Mouse (Mus musculus): ENCODE results near the gene Med12l. TPM values are rescaled to one million over a fixed set of nuclear protein-coding genes. Genes with fewer than 3 reads are reported as not detected.

The Med12l gene
- polyA plus RNA-seq, 1 experiment from 2014 or later: 2.3 TPM

DNA sequence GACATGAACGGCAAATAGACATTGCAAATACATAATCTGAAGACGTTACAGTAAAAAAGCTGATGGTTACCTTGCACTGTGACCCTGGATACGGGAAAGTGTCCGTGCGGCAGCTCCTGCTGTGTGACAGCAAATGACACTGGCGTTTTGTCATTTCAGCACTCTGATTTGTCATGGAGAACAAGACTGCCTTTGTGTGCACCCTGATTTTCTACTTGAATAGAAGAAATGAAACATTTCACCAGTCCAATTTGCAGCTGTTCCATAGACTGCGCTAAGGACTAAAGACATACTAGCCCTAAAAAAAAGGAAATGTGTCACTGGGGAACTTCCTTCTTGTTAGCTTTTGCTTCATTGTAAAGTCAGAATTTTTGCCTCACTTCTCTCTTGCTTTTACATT is 257.1 kb downstream of the Med12l start, which contains the start of gene P2ry12:
Gene P2ry12, minus strand, starts transcription at position 168 of the 400 bp plus-strand sequence.
- no peak for DNase-seq (ENCODE audit: low spot score)
- H3K36me3 ChIP-seq: peaks cover 7% of the 10 kb centered on the region
- H3K4me1 ChIP-seq: peaks cover 26% of the 10 kb centered on the region
- WGBS: 56% methylated on average over 7 of the region's 7 CpGs
- H3K27ac ChIP-seq (replicated peaks): no peak within 1 kb of the TSS
- H3K27me3 ChIP-seq (ENCODE audit: low read depth, poor library complexity, severe bottlenecking): no peaks in the 10 kb centered on the region
- no peak within 1 kb of the TSS for H3K4me3 ChIP-seq
- H3K9me3 ChIP-seq (replicated peaks): no peaks in the 10 kb centered on the region

DNA sequence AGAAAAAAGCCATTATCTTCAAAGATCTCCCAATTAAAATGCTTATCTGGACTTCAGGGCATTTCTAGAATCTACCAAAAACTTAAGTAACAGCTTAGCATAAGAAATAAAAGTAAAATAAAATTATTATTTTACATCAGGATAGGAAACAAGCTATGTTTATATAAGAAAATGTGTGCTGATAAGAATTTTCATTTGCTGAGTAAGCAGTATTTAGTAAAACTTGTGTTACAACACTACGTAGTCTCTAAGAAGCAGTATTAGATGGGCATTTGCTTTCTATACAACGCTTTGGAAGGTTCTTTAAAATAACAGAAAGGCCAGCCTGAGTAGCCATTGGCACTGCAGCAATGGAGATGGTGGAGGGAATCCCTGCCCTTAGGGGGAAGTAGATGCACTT is 257.8 kb downstream of the Med12l start:
- Histone ChIP-seq H3K27me3 (ENCODE audit: low read depth, poor library complexity, severe bottlenecking) (no peaks in the 10 kb centered on the region), H3K4me3 (no peak overlapping the region), H3K36me3 (peaks cover 7% of the 10 kb centered on the region), H3K27ac (replicated peaks) (no peak overlapping the region), H3K4me1 (peaks cover 26% of the 10 kb centered on the region), H3K9me3 (replicated peaks) (no peaks in the 10 kb centered on the region)
- no peak for DNase-seq (ENCODE audit: low spot score)
- 97% methylated on average over 2 of the region's 2 CpGs for WGBS

DNA sequence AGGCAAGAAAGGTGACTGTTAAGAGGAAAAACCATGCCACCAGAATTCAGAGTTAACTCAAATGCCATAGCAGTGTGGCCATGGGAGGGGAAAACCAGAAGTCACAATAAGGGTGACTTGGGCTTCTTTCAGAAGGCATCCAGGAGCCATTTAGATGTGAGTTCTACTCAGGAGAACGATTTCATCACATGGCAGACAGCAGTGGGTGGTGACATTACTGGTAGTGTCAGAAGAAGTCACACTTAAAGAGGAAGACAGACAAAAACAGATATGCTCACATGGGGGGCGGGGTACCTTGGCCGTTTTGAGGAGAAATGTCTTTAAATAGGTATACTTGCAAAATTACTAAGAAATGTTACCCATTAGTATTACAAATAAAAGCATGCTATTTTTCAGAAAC is 258.4 kb downstream of the Med12l start:
- H3K4me3 ChIP-seq: no peak overlapping the region
- no peak overlapping the region for H3K27ac ChIP-seq (replicated peaks)
- H3K36me3 ChIP-seq: peaks cover 7% of the 10 kb centered on the region
- H3K4me1 ChIP-seq: peaks cover 26% of the 10 kb centered on the region
- 84% methylated on average over 3 of the region's 3 CpGs for WGBS
- H3K27me3 ChIP-seq (ENCODE audit: low read depth, poor library complexity, severe bottlenecking): no peaks in the 10 kb centered on the region
- no peak for DNase-seq (ENCODE audit: low spot score)
- no peaks in the 10 kb centered on the region for H3K9me3 ChIP-seq (replicated peaks)

DNA sequence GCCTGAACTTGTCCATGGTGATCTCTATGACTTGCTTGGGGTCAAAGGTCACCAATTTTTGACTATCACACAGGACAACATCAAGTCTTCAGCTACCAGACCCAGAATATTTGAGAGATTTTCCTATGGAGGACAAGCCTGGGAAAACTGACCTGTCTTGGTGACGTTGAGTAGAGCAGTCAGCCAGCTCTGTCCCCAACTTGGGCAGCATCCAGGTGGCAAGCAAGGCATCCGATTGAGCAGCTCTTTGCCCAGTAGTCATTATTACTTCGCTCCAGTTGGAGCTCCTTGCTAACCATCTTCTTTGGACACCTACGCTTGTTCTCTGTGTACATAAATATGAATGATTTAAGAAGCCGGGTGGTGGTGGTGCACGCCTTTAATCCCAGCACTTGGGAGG is 265.2 kb downstream of the Med12l start:
- WGBS: 90% methylated on average over 6 of the region's 6 CpGs
- no peak for DNase-seq (ENCODE audit: low spot score)

DNA sequence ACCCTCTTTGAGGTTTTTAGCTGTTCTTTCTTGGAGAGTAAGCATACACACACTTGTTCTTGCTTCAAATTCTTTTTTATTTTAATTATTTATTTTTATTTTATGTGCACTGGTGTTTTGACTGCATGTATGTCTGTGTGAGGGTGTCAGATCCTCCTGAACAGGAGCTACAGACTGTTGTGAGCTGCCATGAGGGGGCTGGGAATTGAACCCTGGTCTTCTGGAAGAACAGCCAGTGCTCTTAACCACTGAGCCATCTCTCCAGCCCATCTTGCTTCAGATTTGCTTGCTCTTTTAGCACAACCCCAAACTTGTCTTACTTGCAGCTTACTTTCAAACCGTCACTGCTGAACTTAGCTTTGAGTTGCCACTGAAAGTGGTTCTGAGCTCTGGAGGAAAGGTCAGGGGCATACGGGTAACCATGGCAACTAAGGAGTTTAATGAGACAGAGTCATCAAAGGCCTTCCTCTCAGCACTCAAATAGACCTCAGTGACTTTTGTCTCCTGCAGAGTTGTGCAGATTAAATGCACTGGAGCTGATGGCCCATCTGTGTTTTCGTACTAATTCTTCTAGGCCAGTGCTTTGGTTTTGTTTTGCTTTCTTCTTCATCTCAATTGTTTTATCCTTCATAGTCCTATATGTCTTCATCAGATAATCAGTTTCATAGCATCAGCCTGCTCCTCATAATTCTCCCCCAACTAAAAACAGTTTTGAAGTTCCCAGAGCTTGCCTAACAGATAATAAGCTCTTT is 272.1 kb downstream of the Med12l start:
- no peaks in the 10 kb centered on the region for H3K9me3 ChIP-seq (replicated peaks)
- 10% methylated on average over 3 of the region's 3 CpGs for WGBS
- no peaks in the 10 kb centered on the region for H3K36me3 ChIP-seq
- no peaks in the 10 kb centered on the region for H3K27me3 ChIP-seq (ENCODE audit: low read depth, poor library complexity, severe bottlenecking)
- peak overlapping the region; percentile 59 for H3K27ac ChIP-seq (replicated peaks)
- peaks cover 19% of the 10 kb centered on the region for H3K4me1 ChIP-seq
- no peak overlapping the region for H3K4me3 ChIP-seq
- DNase-seq (ENCODE audit: low spot score): peak; percentile 56

More for the DNA sequence above, 265.2 kb downstream of the Med12l start:
- H3K27ac ChIP-seq (replicated peaks): no peak overlapping the region
- no peaks in the 10 kb centered on the region for H3K27me3 ChIP-seq (ENCODE audit: low read depth, poor library complexity, severe bottlenecking)
- no peaks in the 10 kb centered on the region for H3K36me3 ChIP-seq
- no peaks in the 10 kb centered on the region for H3K4me1 ChIP-seq
- no peaks in the 10 kb centered on the region for H3K9me3 ChIP-seq (replicated peaks)
- H3K4me3 ChIP-seq: no peak overlapping the region

DNA sequence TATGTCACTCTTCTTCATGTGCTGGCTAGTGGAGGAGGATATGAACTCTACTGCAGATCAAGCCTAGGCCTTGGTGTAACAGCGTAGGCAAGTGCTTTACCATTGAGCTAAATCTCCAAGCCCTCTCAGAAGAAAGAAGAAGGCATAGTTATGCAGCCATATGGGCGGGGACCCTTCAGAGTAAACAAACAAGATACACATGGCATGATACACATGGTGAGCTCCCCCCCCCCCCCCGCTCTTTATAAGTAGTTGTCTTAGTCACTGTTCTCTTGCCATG is 272.6 kb downstream of the Med12l start:
- Histone ChIP-seq H3K27ac (replicated peaks) (peak overlapping the region; percentile 59), H3K36me3 (no peaks in the 10 kb centered on the region), H3K4me3 (no peak overlapping the region), H3K9me3 (replicated peaks) (no peaks in the 10 kb centered on the region), H3K27me3 (ENCODE audit: low read depth, poor library complexity, severe bottlenecking) (no peaks in the 10 kb centered on the region), H3K4me1 (peaks cover 19% of the 10 kb centered on the region)
- 71% methylated on average over 3 of the region's 3 CpGs for WGBS
- DNase-seq (ENCODE audit: low spot score): no peak

DNA sequence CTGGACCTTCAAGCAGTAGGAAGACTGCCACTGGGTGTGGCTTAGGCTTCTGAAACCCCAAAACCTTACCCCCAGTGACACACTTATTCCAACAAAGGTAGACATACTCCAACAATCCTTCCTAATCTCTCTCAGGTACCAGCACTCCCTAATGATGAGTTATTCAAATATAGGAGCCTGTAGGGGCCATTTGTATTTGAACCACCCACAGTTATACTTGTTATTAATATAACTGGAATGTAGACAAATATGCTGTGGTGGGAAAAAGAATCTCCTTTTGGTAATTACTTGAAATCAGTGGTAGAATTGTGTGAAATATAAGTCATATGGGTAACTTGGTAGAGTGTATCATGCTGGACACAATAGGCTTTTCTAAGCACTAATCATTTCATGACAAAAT is 273.0 kb downstream of the Med12l start:
- no peaks in the 10 kb centered on the region for H3K9me3 ChIP-seq (replicated peaks)
- H3K4me3 ChIP-seq: no peak overlapping the region
- peaks cover 19% of the 10 kb centered on the region for H3K4me1 ChIP-seq
- no peak overlapping the region; the same call in 1 of the 2 replicates for H3K27ac ChIP-seq (replicated peaks)
- H3K36me3 ChIP-seq: no peaks in the 10 kb centered on the region
- H3K27me3 ChIP-seq (ENCODE audit: low read depth, poor library complexity, severe bottlenecking): no peaks in the 10 kb centered on the region
- DNase-seq (ENCODE audit: low spot score): no peak

DNA sequence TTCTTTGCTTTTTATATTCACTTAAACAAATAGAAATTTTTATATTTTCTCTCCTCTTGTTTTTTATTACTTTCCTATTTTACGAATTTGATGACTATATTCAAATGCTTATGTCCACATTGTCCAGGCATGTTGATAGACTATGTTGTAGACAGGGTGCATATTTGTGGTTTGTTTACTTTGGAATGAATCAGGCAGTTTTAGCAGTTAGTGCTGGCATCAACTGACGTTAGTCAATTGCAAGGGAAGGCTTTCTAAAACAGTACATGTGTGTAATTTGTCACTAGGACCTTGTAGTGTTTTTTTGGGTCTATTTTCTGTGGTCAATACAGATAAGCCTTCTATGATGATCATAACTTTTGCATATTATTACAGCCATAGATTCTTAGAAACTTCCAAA is 284.9 kb downstream of the Med12l start:
- no peak overlapping the region for H3K27ac ChIP-seq (replicated peaks)
- H3K36me3 ChIP-seq: no peaks in the 10 kb centered on the region
- H3K4me1 ChIP-seq: no peaks in the 10 kb centered on the region
- H3K4me3 ChIP-seq: no peak overlapping the region
- H3K27me3 ChIP-seq (ENCODE audit: low read depth, poor library complexity, severe bottlenecking): no peaks in the 10 kb centered on the region
- DNase-seq (ENCODE audit: low spot score): no peak
- no peaks in the 10 kb centered on the region for H3K9me3 ChIP-seq (replicated peaks)
- 90% methylated on average over 2 of the region's 2 CpGs for WGBS

DNA sequence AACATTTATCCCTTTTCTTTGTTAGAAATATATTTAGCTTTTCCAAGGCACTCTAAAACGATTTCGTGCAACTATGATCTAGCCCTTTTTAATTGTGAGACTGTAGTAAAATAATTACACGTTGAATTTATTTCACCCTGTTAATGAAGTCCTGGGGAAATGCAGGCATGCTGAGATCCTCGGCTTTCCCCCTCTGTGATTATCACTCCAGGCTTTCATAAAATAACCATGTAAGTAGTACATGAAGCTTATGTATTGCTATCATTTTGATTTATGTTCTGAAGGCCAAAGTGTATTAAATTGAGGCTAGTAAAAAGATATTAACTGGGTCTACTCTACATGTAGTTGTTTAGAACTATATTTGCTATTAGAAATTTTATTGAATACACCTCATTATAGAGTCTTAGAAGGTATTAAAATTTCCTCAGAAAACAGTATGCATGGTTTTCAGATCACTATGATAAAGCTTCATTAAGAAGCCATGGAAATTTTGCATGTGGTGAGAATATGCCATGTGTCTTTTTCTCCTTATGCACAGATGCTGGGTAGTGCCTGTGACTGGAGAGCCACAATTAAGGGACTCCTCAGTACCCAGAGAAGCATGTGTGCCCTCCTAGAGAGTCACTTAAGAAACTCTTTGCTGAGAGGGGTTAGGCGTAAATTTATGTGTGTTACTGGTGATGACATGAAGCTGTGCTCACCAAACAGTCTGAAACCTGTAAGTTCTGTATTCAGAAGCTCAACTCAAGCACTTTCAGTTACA is 288.0 kb downstream of the Med12l start:
- DNase-seq (ENCODE audit: low spot score): no peak
- no peak overlapping the region for H3K4me3 ChIP-seq
- no peaks in the 10 kb centered on the region for H3K9me3 ChIP-seq (replicated peaks)
- WGBS: 89% methylated on average over 5 of the region's 5 CpGs
- H3K27ac ChIP-seq (replicated peaks): no peak overlapping the region
- 0 out of 2 replicates have a peak, but pooled peaks cover 3% of the 10 kb centered on the region for H3K36me3 ChIP-seq
- H3K4me1 ChIP-seq: no peaks in the 10 kb centered on the region
- H3K27me3 ChIP-seq (ENCODE audit: low read depth, poor library complexity, severe bottlenecking): no peaks in the 10 kb centered on the region

DNA sequence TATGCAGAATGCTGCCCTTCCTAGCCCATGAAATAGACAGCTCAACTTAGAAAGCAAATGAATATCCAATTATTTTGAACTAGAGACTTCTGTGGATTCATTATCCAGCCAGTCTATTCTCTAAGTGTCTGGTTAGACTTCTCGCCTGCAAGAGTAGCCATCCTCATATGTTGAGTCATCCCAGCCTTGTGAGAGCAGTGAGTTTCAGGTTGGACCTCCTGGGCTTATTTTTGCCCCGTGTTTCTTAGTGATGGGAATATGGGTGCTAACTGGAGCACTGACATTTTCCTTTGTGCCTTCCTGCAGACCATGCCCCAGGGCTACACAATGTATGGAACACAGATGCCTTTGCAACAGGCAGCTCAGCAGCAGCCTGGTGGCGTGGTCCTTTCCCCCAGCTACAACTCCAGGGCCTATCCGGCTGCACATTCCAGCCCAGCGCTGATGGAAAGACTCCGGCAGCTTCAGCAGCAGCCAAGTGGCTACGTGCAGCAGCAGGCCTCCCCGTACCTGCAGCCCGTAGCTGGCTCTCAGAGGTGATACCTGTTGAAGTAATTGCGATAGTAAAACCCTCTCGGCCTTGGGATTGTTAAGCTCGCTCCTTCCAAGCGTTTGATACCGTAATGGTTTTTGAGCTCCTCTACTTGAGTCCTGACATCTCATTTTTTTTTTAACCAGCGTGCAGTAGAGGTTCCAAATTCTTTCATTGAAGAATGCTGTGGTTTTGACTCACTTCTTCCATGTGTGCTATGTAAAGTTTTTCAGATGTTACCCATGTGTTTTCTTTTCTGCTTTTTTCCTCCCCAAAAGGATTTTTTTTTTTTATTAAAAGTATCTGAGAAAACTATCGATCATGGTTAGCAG is 290.3 kb downstream of the Med12l start:
- no peaks in the 10 kb centered on the region for H3K27me3 ChIP-seq (ENCODE audit: low read depth, poor library complexity, severe bottlenecking)
- no peaks in the 10 kb centered on the region for H3K9me3 ChIP-seq (replicated peaks)
- no peak overlapping the region for H3K27ac ChIP-seq (replicated peaks)
- 90% methylated on average over 16 of the region's 16 CpGs for WGBS
- H3K4me3 ChIP-seq: no peak overlapping the region
- 0 out of 2 replicates have a peak, but pooled peaks cover 3% of the 10 kb centered on the region for H3K36me3 ChIP-seq
- H3K4me1 ChIP-seq: no peaks in the 10 kb centered on the region
- DNase-seq (ENCODE audit: low spot score): no peak

DNA sequence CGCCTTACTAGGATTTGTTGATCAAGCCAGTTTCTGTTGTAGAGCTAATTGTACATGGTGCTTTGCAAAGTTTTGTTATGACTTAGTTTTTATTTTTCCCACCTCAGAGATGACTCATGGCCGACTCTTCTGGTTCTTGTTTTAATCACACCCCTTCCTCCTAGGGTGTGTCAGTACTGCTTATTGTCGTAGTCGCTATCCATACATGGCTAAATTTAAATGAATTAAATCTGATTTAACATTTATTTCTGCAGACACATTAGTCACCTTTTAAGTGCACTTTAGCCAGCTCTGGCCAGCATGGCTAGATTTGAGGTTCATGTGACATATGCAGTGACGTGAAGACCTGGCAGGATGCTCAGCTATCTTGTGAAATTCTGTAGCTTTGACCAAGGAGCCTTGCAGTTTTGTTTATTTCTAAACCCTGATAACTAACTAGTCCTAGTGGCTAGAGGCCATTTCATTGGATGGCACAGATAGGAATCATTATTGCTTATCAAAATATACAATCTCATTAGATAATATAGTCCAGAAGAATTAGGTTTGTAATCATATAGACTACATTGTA is 291.0 kb downstream of the Med12l start:
- no peak for DNase-seq (ENCODE audit: low spot score)
- H3K36me3 ChIP-seq: 0 out of 2 replicates have a peak, but pooled peaks cover 3% of the 10 kb centered on the region
- no peaks in the 10 kb centered on the region for H3K9me3 ChIP-seq (replicated peaks)
- H3K27me3 ChIP-seq (ENCODE audit: low read depth, poor library complexity, severe bottlenecking): no peaks in the 10 kb centered on the region
- no peak overlapping the region for H3K4me3 ChIP-seq
- no peaks in the 10 kb centered on the region for H3K4me1 ChIP-seq
- no peak overlapping the region for H3K27ac ChIP-seq (replicated peaks)
- WGBS: 94% methylated on average over 5 of the region's 5 CpGs

DNA sequence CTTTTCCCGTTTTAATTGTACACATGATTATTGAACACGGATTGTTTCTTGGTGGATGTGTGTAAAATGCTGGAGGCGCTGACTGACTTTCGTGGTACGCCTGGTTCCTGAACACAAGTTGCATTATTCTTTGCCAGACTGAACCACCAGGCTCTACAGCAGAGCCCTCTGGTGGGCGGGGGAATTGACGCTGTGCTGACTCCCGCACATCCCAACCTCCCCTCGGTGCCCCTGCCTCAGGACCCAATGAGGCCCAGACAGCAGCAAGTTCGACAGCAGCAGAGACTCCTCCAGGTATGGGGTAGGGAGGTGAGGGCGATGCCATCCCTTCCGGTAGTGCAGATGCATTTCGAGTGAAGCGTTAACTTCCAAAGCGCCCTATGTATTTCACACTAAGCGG is 292.0 kb downstream of the Med12l start:
- no peak overlapping the region for H3K4me3 ChIP-seq
- no peaks in the 10 kb centered on the region for H3K9me3 ChIP-seq (replicated peaks)
- H3K27ac ChIP-seq (replicated peaks): no peak overlapping the region
- H3K4me1 ChIP-seq: no peaks in the 10 kb centered on the region
- 85% methylated on average over 16 of the region's 16 CpGs for WGBS
- no peak for DNase-seq (ENCODE audit: low spot score)
- H3K36me3 ChIP-seq: 0 out of 2 replicates have a peak, but pooled peaks cover 3% of the 10 kb centered on the region
- H3K27me3 ChIP-seq (ENCODE audit: low read depth, poor library complexity, severe bottlenecking): no peaks in the 10 kb centered on the region

All from midbrain, embryonic 10.5 days (tissue).